Mouse (Mus musculus) hindbrain, embryonic 10.5 days (tissue): ENCODE results near the gene Patl2. TPM values are rescaled to one million over a fixed set of nuclear protein-coding genes. Genes with fewer than 3 reads are reported as not detected.

ENCODE experiments used
- polyA plus RNA-seq: library from polyadenylated mRNA; unstranded; fragments of >200 nt; fragmentation: Nextera tagmentation; extraction: Ambion mirVana; gene quantifications from 2 replicates; pipeline ENCODE4 v1.2.1, GENCODE M21; 2016

The Patl2 gene
- polyA plus RNA-seq, 1 experiment from 2014 or later, result not detected

Other genes starting within 250 kb of the Patl2 start
- 41.9 and 53.4 TPM in 2 replicates for gene Ctdspl2, start 230.2 kb downstream of the Patl2 start, polyA plus RNA-seq
- gene Mageb3, start 230.1 kb downstream of the Patl2 start, polyA plus RNA-seq, result 0.35 and 0.46 TPM in 2 replicates
- 9.8 and 12.3 TPM in 2 replicates for gene Eif3j1, start 157.6 kb downstream of the Patl2 start, polyA plus RNA-seq
- gene Spg11, start 67.8 kb downstream of the Patl2 start, polyA plus RNA-seq, result 11.2 and 11.5 TPM in 2 replicates
- 117 TPM in 2 replicates for gene B2m, start 38.5 kb downstream of the Patl2 start, polyA plus RNA-seq
- 0.09 TPM in 1 of 2 replicates, not detected in the other for gene Trim69, start 25.5 kb downstream of the Patl2 start, polyA plus RNA-seq
- not detected in 2 replicates for gene Terb2, start 83 bp upstream of the Patl2 start, polyA plus RNA-seq
- 28.2 and 38.3 TPM in 2 replicates for gene Sord, start 48.6 kb upstream of the Patl2 start, polyA plus RNA-seq
- gene Duox2, start 112.3 kb upstream of the Patl2 start, polyA plus RNA-seq, result not detected in 2 replicates
- not detected in 2 replicates for gene Duoxa2, start 112.7 kb upstream of the Patl2 start, polyA plus RNA-seq
- gene Duoxa1, start 127.5 kb upstream of the Patl2 start, polyA plus RNA-seq, result not detected in 2 replicates
- gene Duox1, start 129.5 kb upstream of the Patl2 start, polyA plus RNA-seq, result 0.04 TPM in 1 of 2 replicates, not detected in the other
- gene Shf, start 183.0 kb upstream of the Patl2 start, polyA plus RNA-seq, result 8.8 and 9.6 TPM in 2 replicates
- not detected in 2 replicates for gene Slc28a2, start 240.3 kb upstream of the Patl2 start, polyA plus RNA-seq